Mouse (Mus musculus) urinary bladder, postnatal 4 days (tissue): ENCODE results near the gene Nr2f1.
"Not testable (repeated sequence)": the region's sequence is repeated elsewhere in the genome, so short reads cannot be mapped to it uniquely, and the experiment has no call there.

Experiments used
- DNase-seq, 2 experiments: peaks; one replicate each; pipeline ENCODE4 v3.0.0; 2021 to 2022; ENCODE audit warnings: low spot score in 2 of 2

Nr2f1 gene

GRCm38 (mm10) chr13:78199642-78200160 is at the start of gene Nr2f1:
Nr2f1 (minus strand) TSS chr13:78199757.
- no peak for DNase-seq

DNA sequence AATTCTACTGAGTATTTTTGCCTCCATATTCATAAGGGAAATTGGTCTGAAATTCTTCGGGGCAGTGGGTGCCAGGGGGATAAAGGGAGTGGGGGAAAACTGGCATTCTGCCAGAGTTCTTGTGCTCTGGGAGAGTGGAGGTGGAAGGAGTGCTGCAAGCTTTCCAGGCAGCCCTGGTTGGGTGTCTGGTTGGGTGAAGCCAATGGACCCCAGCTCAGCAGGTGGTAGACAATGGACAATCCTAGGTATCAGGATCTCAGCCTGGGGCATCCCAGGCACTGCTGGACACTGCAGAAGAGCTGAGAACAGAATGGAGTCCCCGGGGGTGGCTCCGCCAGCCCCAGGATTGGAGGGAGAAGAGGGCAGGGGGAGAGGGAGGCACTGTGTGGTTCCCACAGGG is 22.1 kb upstream of the Nr2f1 start:
- DNase-seq = no peak

DNA sequence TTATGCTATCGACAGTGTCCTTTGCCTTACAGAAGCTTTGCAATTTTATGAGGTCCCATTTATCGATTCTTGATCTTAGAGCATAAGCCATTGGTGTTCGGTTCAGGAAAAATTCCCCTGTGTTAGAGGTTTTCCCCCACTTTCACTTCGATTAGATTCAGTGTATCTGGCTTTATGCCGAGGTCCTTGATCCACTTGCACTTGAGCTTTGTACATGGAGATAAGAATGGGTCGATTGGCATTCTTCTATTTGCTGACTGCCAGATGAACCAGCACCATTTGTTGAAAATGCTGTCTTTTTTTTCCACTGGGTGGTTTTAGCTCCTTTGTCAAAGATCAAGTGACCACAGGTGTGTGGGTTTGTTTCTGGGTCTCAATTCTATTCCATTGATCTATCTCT is 20.7 kb upstream of the Nr2f1 start:
- not testable (repeated sequence) for DNase-seq

DNA sequence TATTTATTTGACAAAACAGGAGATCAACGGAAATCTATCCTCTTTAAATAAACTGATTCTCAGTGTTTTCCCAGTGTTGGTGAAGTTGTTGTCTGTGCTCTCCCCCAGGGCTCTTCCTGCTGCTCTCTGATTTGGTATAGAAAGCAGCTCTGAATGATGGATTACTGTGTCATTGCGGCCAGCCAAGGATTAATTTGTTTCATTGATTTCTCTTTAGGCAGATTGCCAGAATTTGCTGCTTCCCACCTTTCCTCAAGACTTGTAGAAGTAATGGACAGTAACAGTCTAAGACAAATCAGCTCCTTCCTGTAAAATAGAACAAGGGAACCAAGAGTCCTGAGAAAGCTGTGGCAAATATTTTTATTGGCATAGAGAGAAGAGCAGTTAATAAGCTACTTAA is 15.7 kb upstream of the Nr2f1 start:
- no peak for DNase-seq

GRCm38 (mm10) chr13:78213155-78213554 is 13.6 kb upstream of the Nr2f1 start:
- DNase-seq = no peak

DNA sequence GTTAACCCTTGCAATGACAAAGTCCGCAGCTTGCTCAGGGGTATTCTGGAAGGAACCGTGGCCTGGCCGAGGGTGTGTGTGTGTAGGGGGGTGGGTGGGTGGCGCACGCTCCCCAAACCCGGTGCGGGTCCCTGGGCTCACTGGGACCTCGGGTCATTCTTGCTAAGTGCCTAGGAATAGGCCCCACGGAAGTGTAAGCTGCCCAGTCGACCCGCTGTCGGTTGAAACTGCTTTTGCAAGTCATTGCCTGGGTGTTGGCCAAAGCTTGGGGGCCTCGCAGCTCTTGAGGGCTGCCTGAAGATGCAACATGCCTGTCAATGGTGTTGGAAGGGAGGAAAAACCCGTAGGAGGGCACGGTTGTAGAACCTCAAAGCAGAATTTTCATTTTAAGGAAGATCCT is 12.6 kb upstream of the Nr2f1 start:
- no peak for DNase-seq

GRCm38 (mm10) chr13:78211231-78212010 is 11.9 kb upstream of the Nr2f1 start:
- DNase-seq = no peak

- DNase-seq = no peak
Observed at GRCm38 (mm10) chr13:78210748-78211089, 11.2 kb upstream of the Nr2f1 start.

GRCm38 (mm10) chr13:78210029-78210747 is 10.6 kb upstream of the Nr2f1 start:
- DNase-seq = no peak

- no peak for DNase-seq
Observed at GRCm38 (mm10) chr13:78209611-78210028, 10.1 kb upstream of the Nr2f1 start.

DNA sequence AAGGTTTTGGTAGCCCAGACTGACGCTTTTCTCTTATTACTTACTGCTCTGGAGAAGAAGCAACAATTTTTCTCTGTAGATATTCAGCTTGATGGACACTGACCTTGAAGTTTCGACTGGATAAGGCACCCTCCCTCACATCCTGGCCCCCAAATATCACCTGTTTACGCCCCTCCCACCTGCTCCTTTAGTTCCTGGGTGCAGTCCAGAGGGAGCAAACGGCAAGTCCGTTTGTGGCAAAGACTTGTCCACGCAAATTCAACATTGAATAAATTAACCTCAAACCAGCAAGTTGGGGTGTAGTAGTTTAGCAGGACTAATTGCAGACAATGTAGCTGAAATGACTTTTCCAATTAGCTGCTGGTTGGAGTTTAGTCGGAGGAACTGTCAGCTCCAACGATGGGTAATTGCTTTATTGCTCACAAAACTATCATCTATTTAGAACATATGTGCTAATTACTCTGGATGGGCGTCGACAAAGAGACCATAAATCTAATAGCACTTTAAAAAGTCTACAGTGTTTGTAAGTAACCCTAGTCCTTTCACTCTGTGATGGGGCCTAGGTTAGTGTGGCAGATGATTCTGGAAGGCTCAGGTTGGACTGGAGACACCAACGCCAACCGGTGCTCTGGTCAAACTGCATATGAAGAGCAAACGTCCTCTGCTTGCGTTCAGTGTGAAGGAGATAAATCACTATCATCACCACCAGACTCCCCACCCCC is 9.3 kb upstream of the Nr2f1 start:
- no peak for DNase-seq

GRCm38 (mm10) chr13:78207796-78208645 is 8.5 kb upstream of the Nr2f1 start:
- DNase-seq = no peak

DNA sequence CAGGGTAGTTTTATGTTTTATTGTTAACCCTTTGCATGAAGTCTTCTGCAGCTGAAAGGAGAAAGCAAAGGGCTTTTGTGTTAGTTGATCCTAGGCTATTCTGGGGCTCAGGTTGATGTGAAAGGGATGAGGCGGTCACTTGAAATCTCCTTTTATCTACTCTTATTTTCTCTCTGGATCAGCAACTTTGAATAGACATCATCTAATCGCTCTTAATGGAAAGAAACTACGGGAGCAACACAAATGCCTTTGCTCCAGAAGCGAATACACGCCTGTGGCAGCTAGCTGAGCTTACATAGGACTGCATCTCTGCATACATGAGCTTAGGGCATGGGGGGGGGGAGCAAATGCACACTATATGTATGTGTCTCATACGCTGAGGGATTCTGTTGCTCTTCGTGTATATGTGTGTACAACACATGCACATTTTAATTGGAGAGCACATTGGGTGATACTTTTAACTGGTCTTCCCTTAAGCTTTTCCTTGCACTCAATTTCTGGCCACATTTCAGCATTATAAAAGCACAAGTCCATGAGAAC is 7.4 kb upstream of the Nr2f1 start:
- no peak for DNase-seq

GRCm38 (mm10) chr13:78205426-78205825 is 5.9 kb upstream of the Nr2f1 start:
- no peak for DNase-seq

DNA sequence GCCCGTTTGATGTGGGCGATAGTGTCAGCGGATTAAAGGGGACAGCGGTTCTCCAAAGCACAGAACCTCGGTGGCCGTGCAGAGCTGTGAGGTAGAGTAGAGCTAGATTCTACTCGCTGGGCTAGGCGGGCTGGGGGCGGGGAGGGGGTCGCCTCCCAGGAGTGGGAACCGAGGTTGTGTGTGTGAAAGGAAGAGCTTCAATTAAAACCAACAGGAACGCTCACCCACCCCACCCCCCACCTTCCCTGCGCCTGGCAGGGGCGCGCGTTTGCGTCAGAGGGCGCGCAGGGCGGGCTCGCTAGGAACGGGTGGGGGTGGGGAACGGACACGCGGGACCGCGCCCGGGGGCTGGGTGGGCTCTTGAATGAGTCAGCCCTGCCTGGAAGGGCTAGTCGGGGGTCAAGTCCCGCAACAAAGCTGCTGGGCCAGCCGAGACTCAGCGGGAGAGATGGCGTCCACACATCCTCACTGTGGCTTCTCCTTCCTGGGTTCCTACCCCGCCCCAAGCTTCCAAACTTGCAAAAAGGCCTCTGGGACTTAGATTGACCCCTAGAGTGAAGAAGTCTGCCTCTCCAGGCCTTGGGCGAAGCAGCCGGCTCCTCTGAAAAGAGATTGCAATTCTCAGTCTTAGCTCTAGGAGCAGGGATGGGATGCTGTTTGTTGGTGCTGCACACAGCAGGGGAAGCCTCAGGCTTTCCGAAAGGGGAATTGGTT is 3.9 kb upstream of the Nr2f1 start:
- peak in 1 of 2 experiments; percentile 44 for DNase-seq

- DNase-seq = no peak
Observed at GRCm38 (mm10) chr13:78202574-78203347, 3.2 kb upstream of the Nr2f1 start.

- no peak for DNase-seq
Observed at GRCm38 (mm10) chr13:78201871-78202565, 2.5 kb upstream of the Nr2f1 start.

GRCm38 (mm10) chr13:78200991-78201870 is 1.7 kb upstream of the Nr2f1 start:
- DNase-seq = peak; percentile 84
